Comparison of ENCODE assay signal across 17 mouse cellular contexts in the genomic region with DNA sequence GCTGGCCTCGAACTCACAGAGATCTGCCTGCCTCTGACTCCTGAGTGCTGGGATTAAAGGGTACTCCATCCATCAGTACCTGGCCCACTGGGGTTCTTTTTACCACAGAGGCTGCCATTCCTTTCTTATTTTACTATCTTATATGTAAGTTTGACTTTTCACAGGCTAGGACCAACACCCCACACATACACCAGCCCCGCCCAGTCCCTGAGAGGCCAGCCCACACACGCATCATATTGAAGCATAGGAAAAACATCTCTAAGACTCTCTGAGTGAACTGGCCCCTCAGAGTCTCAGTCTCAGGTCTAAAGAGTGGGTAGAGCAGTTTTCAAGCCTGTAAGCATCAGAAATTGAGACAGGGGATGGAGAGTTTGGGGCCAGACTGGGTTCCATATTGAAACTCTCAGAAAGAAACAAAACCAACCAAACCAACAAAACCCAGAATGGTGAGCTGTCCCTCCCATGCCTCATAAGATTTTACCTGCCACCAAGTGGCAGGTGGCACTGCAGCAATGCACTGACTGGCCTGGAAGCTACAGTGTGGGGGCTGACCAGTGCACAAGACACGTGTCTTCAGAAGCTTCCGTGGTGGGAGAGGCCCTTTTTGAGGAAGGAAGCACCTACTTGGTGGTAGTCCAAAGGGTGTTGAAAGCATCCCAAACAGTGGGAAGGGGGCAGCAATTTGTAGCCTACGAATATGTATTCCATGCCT.
DNase-seq lines count a peak whose midpoint lies in the region; ATAC-seq lines count a peak whose summit lies in the region.
"Had no signal": no experiment of that assay in that cellular context is flagged by ENCODE, and none has a peak within 500 bp of the region (broad histone marks: within the 10 kb centered on the region; RNA-seq: fewer than 3 reads in every experiment).

No protein-coding gene starts in this region.

- no peak for DNase-seq in heart, adult 11 months
- DNase-seq in cerebellum, adult 11 months: no peak
- DNase-seq: adrenal gland, adult 8-10 months; cerebellum, adult 9-11 months; gastrocnemius, postnatal 25 days; lung, adult 18-20 months; lung, postnatal 4 days; midbrain, embryonic 14.5 days; right cerebral cortex, adult 18-20 months had no signal

- H3K9ac ChIP-seq in heart, embryonic 14.5 days (ENCODE audit: low read length): no peak overlapping the region
- peak overlapping the region; percentile 46 for H3K9ac ChIP-seq in liver, embryonic 12.5 days
- no peak overlapping the region for H3K9ac ChIP-seq in kidney, embryonic 16.5 days (replicated peaks; ENCODE audit: low read length)

- no peak for ATAC-seq in heart, embryonic 14.5 days (ENCODE audit: insufficient number of reproducible peaks, insufficient read depth, low FRiP score, low read depth)
- peak; percentile 31 for ATAC-seq in liver, embryonic 12.5 days
- ATAC-seq in neutrophil, adult 5-6 weeks (ENCODE audit: extremely low read depth, insufficient number of reproducible peaks, low FRiP score, poor library complexity, severe bottlenecking): 0 out of 2 replicates have a peak, but pooled peaks have one; percentile 28
- ATAC-seq in kidney, embryonic 16.5 days (ENCODE audit: low FRiP score, low TSS enrichment): no peak

- no peak overlapping the region for H3K4me2 ChIP-seq in heart, embryonic 14.5 days (ENCODE audit: low read length)
- peak overlapping the region; percentile 30 for H3K4me2 ChIP-seq in liver, embryonic 12.5 days
- H3K4me2 ChIP-seq in kidney, embryonic 16.5 days (replicated peaks; ENCODE audit: low read depth, low read length): no peak overlapping the region

- H3K9me3 ChIP-seq in heart, embryonic 14.5 days (ENCODE audit: control insufficient read depth, low read length): no peaks in the 10 kb centered on the region
- no peaks in the 10 kb centered on the region for H3K9me3 ChIP-seq in liver, embryonic 12.5 days (replicated peaks)
- no peaks in the 10 kb centered on the region for H3K9me3 ChIP-seq in kidney, embryonic 16.5 days (ENCODE audit: low read length)
- H3K9me3 ChIP-seq: forebrain, embryonic 10.5 days; G1E had no signal

- 81% methylated on average over 6 of the region's 6 CpGs for WGBS in heart, embryonic 14.5 days
- WGBS in liver, embryonic 12.5 days (ENCODE audit: insufficient replicate concordance): 62% methylated on average over 6 of the region's 6 CpGs
- 91% methylated on average over 6 of the region's 6 CpGs for WGBS in kidney, embryonic 16.5 days

- no peak overlapping the region for H3K4me3 ChIP-seq in heart, embryonic 14.5 days (ENCODE audit: control insufficient read depth in 1 of 2, insufficient read depth in 1 of 2, low read depth in 1 of 2, low read length in 2 of 2)
- no peak overlapping the region for H3K4me3 ChIP-seq in brown adipose tissue, adult 24 weeks (ENCODE audit: insufficient read depth, low read depth, low read length)
- H3K4me3 ChIP-seq in liver, embryonic 12.5 days: no peak overlapping the region
- no peak overlapping the region for H3K4me3 ChIP-seq in kidney, embryonic 16.5 days (ENCODE audit: low read length)
- H3K4me3 ChIP-seq: forebrain, embryonic 10.5 days had no signal

- peak overlapping the region; percentile 9 to 45; a peak in 2 of 4 replicates for H3K27ac ChIP-seq in heart, embryonic 14.5 days (replicated peaks in 1 of 2; ENCODE audit: control insufficient read depth in 1 of 2, insufficient read depth in 1 of 2, low read depth in 2 of 2, low read length in 2 of 2)
- H3K27ac ChIP-seq in brown adipose tissue, adult 24 weeks (replicated peaks; ENCODE audit: low read depth, low read length): peak overlapping the region; percentile 49
- H3K27ac ChIP-seq in liver, embryonic 12.5 days: peak overlapping the region; percentile 86
- no peak overlapping the region for H3K27ac ChIP-seq in kidney, embryonic 16.5 days (ENCODE audit: low read length)
- H3K27ac ChIP-seq: forebrain, embryonic 10.5 days; stomach, postnatal 0 days had no signal

- peaks cover 26 to 33% of the 10 kb centered on the region in 2 experiments for H3K4me1 ChIP-seq in heart, embryonic 14.5 days (ENCODE audit: control insufficient read depth in 2 of 2, insufficient read depth in 2 of 2, low read length in 2 of 2)
- H3K4me1 ChIP-seq in brown adipose tissue, adult 24 weeks (ENCODE audit: control insufficient read depth, insufficient read depth, insufficient read length, low read length): peaks cover 3% of the 10 kb centered on the region; the same call in 1 of the 2 replicates
- H3K4me1 ChIP-seq in liver, embryonic 12.5 days: peaks cover 63% of the 10 kb centered on the region
- H3K4me1 ChIP-seq in kidney, embryonic 16.5 days (ENCODE audit: insufficient read depth, low read length): no peaks in the 10 kb centered on the region
- H3K4me1 ChIP-seq: forebrain, embryonic 10.5 days had no signal

- no peaks in the 10 kb centered on the region for H3K27me3 ChIP-seq in heart, embryonic 14.5 days (ENCODE audit: control insufficient read depth, insufficient read depth, low read length)
- H3K27me3 ChIP-seq in liver, embryonic 12.5 days (replicated peaks): no peaks in the 10 kb centered on the region
- no peaks in the 10 kb centered on the region for H3K27me3 ChIP-seq in kidney, embryonic 16.5 days (ENCODE audit: insufficient read depth, low read length)

- H3K36me3 ChIP-seq in heart, embryonic 14.5 days (ENCODE audit: control insufficient read depth, insufficient read depth, low read length): no peaks in the 10 kb centered on the region
- H3K36me3 ChIP-seq in liver, embryonic 12.5 days: no peaks in the 10 kb centered on the region
- no peaks in the 10 kb centered on the region for H3K36me3 ChIP-seq in kidney, embryonic 16.5 days (ENCODE audit: insufficient read depth, low read length)
- H3K36me3 ChIP-seq: forebrain, embryonic 10.5 days; G1E had no signal

Comparison
In these comparisons a context has a peak if more than half of its experiments do, and no peak if none do; other contexts are left out.
1. ATAC-seq: peak in liver, embryonic 12.5 days (single experiment) and neutrophil, adult 5-6 weeks (single experiment); none in heart, embryonic 14.5 days (single experiment) and kidney, embryonic 16.5 days (single experiment).